Mouse (Mus musculus) embryonic facial prominence, embryonic 14.5 days (tissue): ENCODE data around the gene Sva. TPM values are rescaled to one million over a fixed set of nuclear protein-coding genes. Genes with fewer than 3 reads are reported as not detected.

Experiments used
- ATAC-seq: fragments of 200-750 bp; cut with Nextera tagmentation; 2 replicates; pipeline ENCODE4 v1.8.0; 2017; ENCODE audit warnings: low read depth, moderate number of reproducible peaks, moderate TSS enrichment
- DNase-seq: peaks from one replicate; pipeline ENCODE4 v3.0.0-alpha.2; 2015; ENCODE audit warnings: low spot score
- H3K27ac ChIP-seq: fragments of 300-500 bp; sonication (generic); replicated peaks from 2 replicates; pipeline ENCODE4 v1.5.1; 2014; ENCODE audit warnings: low read depth, mild to moderate bottlenecking, low read length, moderate library complexity
- H3K27me3 ChIP-seq: fragments of 300-500 bp; sonication (generic); replicated peaks from 2 replicates; pipeline ENCODE4 v1.6.1; 2014; ENCODE audit warnings: low read length; ENCODE audit not compliant: control insufficient read depth, insufficient read depth
- H3K36me3 ChIP-seq: fragments of 300-500 bp; sonication (generic); 2 replicates; pipeline ENCODE4 v1.6.1; 2014; ENCODE audit warnings: low read length, mixed read lengths; ENCODE audit not compliant: control insufficient read depth, insufficient read depth
- H3K4me1 ChIP-seq: fragments of 300-500 bp; sonication (generic); 2 replicates; pipeline ENCODE4 v1.6.1; 2014; ENCODE audit warnings: antibody characterized with exemption, low read length; ENCODE audit not compliant: control insufficient read depth, insufficient read depth
- H3K4me2 ChIP-seq: fragments of 300-500 bp; sonication (generic); 2 replicates; pipeline ENCODE4 v1.6.1; 2014; ENCODE audit warnings: low read depth, mild to moderate bottlenecking, low read length, moderate library complexity, mixed read lengths
- H3K4me3 ChIP-seq: fragments of 300-500 bp; sonication (generic); 2 replicates; pipeline ENCODE4 v1.5.1; 2014; ENCODE audit warnings: low read depth, mild to moderate bottlenecking, low read length
- H3K9ac ChIP-seq: fragments of 300-500 bp; sonication (generic); 2 replicates; pipeline ENCODE4 v1.6.1; 2014; ENCODE audit warnings: low read depth, mild to moderate bottlenecking, low read length, moderate library complexity, mixed read lengths
- H3K9me3 ChIP-seq: fragments of 300-500 bp; sonication (generic); 2 replicates; pipeline ENCODE4 v1.6.1; 2016; ENCODE audit warnings: low read length; ENCODE audit not compliant: control insufficient read depth
- polyA plus RNA-seq: library from polyadenylated mRNA; unstranded; fragments of >200 nt; fragmentation: Nextera tagmentation; extraction: Ambion mirVana; gene quantifications from 2 replicates; pipeline ENCODE4 v1.2.1, GENCODE M21; 2014

Gene Sva
- not detected in 2 replicates for polyA plus RNA-seq

GRCm38 (mm10) chr6:42038094-42038493 is at the start of gene Sva:
Gene Sva (plus strand): TSS chr6:42038394.
- Histone ChIP-seq H3K9me3 (no peaks in the 10 kb centered on the region), H3K27me3 (no peaks in the 10 kb centered on the region), H3K4me2 (no peak within 1 kb of the TSS), H3K36me3 (no peaks in the 10 kb centered on the region), H3K4me1 (no peaks in the 10 kb centered on the region), H3K9ac (no peak within 1 kb of the TSS), H3K4me3 (no peak within 1 kb of the TSS), H3K27ac (no peak within 1 kb of the TSS)
- DNase-seq (no peak), ATAC-seq (no peak)

Other genes starting within 250 kb of the Sva start
- not detected in 2 replicates for gene Pip, start 190.9 kb upstream of the Sva start, polyA plus RNA-seq
- not detected in 2 replicates for gene Sval2, start 185.4 kb upstream of the Sva start, polyA plus RNA-seq
- not detected in 2 replicates for gene Sval1, start 86.8 kb upstream of the Sva start, polyA plus RNA-seq
- gene Sval3, start 70.3 kb upstream of the Sva start, polyA plus RNA-seq, result not detected in 2 replicates
- gene Tas2r139, start 102.5 kb downstream of the Sva start, polyA plus RNA-seq, result not detected in 2 replicates
- gene Tas2r144, start 176.9 kb downstream of the Sva start, polyA plus RNA-seq, result not detected in 2 replicates
- 15.8 and 18.6 TPM in 2 replicates for gene Gstk1, start 207.5 kb downstream of the Sva start, polyA plus RNA-seq
- gene Tmem139, start 223.6 kb downstream of the Sva start, polyA plus RNA-seq, result 0.89 and 1.0 TPM in 2 replicates
- 38.6 and 43.2 TPM in 2 replicates for gene Casp2, start 226.6 kb downstream of the Sva start, polyA plus RNA-seq
- 0.66 and 0.92 TPM in 2 replicates for gene Clcn1, start 248.3 kb downstream of the Sva start, polyA plus RNA-seq